ENCODE assay signal across 8 mouse cellular contexts in the genomic region with DNA sequence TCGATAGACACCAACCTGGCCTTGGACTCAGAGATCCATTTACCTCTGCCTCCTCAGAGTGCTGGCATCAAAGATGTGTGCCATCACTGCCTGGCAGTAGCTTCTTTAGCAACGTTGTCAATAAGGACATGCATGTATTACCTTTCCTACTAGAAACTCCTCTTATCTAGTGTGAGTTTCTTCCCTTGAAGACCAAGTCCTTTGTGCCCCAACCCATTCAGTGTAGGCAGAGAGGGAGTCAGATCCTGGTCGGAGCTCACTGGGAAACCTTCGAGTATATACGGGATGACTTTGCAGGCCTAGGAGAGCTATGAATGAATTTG. TPM values are rescaled to one million over a fixed set of nuclear protein-coding genes. Genes with fewer than 3 reads are reported as not detected.
A peak's percentile ranks its signal among the peaks of the same experiment; 100 is the strongest.
DNase-seq lines count a peak whose midpoint lies in the region; ATAC-seq lines count a peak whose summit lies in the region.

No protein-coding gene starts in this region.

- no peak for DNase-seq in heart, postnatal 10 days
- DNase-seq in Muller cell, postnatal 12 days (ENCODE audit: inconsistent ontology term), result peak; percentile 9
- DNase-seq in adrenal gland, adult 18-20 months (ENCODE audit: low spot score in 2 of 2), result no peak
- no peak for DNase-seq in spleen, postnatal 14 days (ENCODE audit: low spot score in 2 of 2)
- no peak for DNase-seq in layer of hippocampus, postnatal 10 days (ENCODE audit: low spot score in 2 of 2)

- ATAC-seq in heart, embryonic 16.5 days (replicated peaks; ENCODE audit: extremely low read depth, insufficient read depth, low FRiP score), result no peak
- ATAC-seq in hindbrain, embryonic 16.5 days, result no peak
- no peak for ATAC-seq in midbrain, embryonic 15.5 days (replicated peaks)

- H3K4me3 ChIP-seq in heart, embryonic 16.5 days (ENCODE audit: low read length), result peak overlapping the region; percentile 97
- H3K4me3 ChIP-seq in hindbrain, embryonic 16.5 days (ENCODE audit: low read length), result peak overlapping the region; percentile 69
- peak overlapping the region; percentile 80 for H3K4me3 ChIP-seq in midbrain, embryonic 15.5 days

- H3K27ac ChIP-seq in heart, embryonic 16.5 days (ENCODE audit: low read length), result peak overlapping the region; percentile 68
- H3K27ac ChIP-seq in hindbrain, embryonic 16.5 days (ENCODE audit: low read depth, low read length), result no peak overlapping the region
- no peak overlapping the region for H3K27ac ChIP-seq in midbrain, embryonic 15.5 days

- no peaks in the 10 kb centered on the region for H3K27me3 ChIP-seq in heart, embryonic 16.5 days (ENCODE audit: control insufficient read depth, insufficient read depth, low read length)
- H3K27me3 ChIP-seq in hindbrain, embryonic 16.5 days (replicated peaks; ENCODE audit: control insufficient read depth, insufficient read depth, low read length), result no peaks in the 10 kb centered on the region
- H3K27me3 ChIP-seq in midbrain, embryonic 15.5 days (replicated peaks), result no peaks in the 10 kb centered on the region

- peaks cover 21% of the 10 kb centered on the region for H3K4me1 ChIP-seq in heart, embryonic 16.5 days (ENCODE audit: control insufficient read depth, insufficient read depth, low read length)
- H3K4me1 ChIP-seq in hindbrain, embryonic 16.5 days (ENCODE audit: control insufficient read depth, insufficient read depth, low read depth, low read length), result peaks cover 24% of the 10 kb centered on the region
- H3K4me1 ChIP-seq in midbrain, embryonic 15.5 days, result peaks cover 28% of the 10 kb centered on the region

- no peaks in the 10 kb centered on the region for H3K9me3 ChIP-seq in heart, embryonic 16.5 days (replicated peaks; ENCODE audit: control insufficient read depth, low read length)
- no peaks in the 10 kb centered on the region for H3K9me3 ChIP-seq in hindbrain, embryonic 16.5 days (ENCODE audit: control insufficient read depth, low read length)
- H3K9me3 ChIP-seq in midbrain, embryonic 15.5 days, result no peaks in the 10 kb centered on the region

- H3K36me3 ChIP-seq in heart, embryonic 16.5 days (ENCODE audit: control insufficient read depth, insufficient read depth), result peaks cover 38% of the 10 kb centered on the region
- peaks cover 29% of the 10 kb centered on the region for H3K36me3 ChIP-seq in hindbrain, embryonic 16.5 days (ENCODE audit: control insufficient read depth, insufficient read depth, low read length)
- peaks cover 30% of the 10 kb centered on the region for H3K36me3 ChIP-seq in midbrain, embryonic 15.5 days (replicated peaks)

- intact Hi-C loops in heart, postnatal 10 days (cut with DNase I), result no loop called here

- H3K4me2 ChIP-seq in heart, embryonic 16.5 days (ENCODE audit: low read depth, low read length), result peak overlapping the region; percentile 68
- H3K4me2 ChIP-seq in hindbrain, embryonic 16.5 days (ENCODE audit: low read length), result peak overlapping the region; percentile 69
- peak overlapping the region; percentile 90 for H3K4me2 ChIP-seq in midbrain, embryonic 15.5 days

- peak overlapping the region; percentile 95 for H3K9ac ChIP-seq in heart, embryonic 16.5 days (ENCODE audit: low read length)
- peak overlapping the region; percentile 37 for H3K9ac ChIP-seq in hindbrain, embryonic 16.5 days (ENCODE audit: low read depth, low read length)
- H3K9ac ChIP-seq in midbrain, embryonic 15.5 days, result peak overlapping the region; percentile 89; the same call in 1 of the 2 replicates

- 25% methylated on average over 5 of the region's 5 CpGs for whole genome bisulfite sequencing in heart, embryonic 16.5 days
- WGBS in hindbrain, embryonic 16.5 days, result 50% methylated on average over 5 of the region's 5 CpGs
- WGBS in midbrain, embryonic 15.5 days, result 50% methylated on average over 5 of the region's 5 CpGs

RNA-seq across cellular contexts. Expression of gene P4hb, which starts 1.2 kb away (rescaled TPM):
- 435 and 437 TPM in 2 replicates for polyA plus RNA-seq in heart, embryonic 16.5 days (2015; fragmentation: Nextera tagmentation; extraction: Ambion mirVana)
- total RNA-seq in heart, postnatal 10 days (2021), result 100 to 1,000 TPM; 306 to 311 TPM
- polyA plus RNA-seq in hindbrain, embryonic 16.5 days (2015; fragmentation: Nextera tagmentation; extraction: Ambion mirVana), result 252 and 298 TPM in 2 replicates
- polyA plus RNA-seq in midbrain, embryonic 15.5 days (2015; fragmentation: Nextera tagmentation; extraction: Ambion mirVana), result 256 and 259 TPM in 2 replicates
- 100 to 1,000 TPM; 440 to 468 TPM for total RNA-seq in adrenal gland, adult 18-20 months (2021)
- total RNA-seq in layer of hippocampus, postnatal 10 days (2021), result 100 to 1,000 TPM; 153 to 161 TPM

RNA-seq across cellular contexts. Expression of gene Arhgdia, which starts 7.2 kb away (rescaled TPM):
- 435 and 439 TPM in 2 replicates for polyA plus RNA-seq in heart, embryonic 16.5 days (2015; fragmentation: Nextera tagmentation; extraction: Ambion mirVana)
- 100 to 1,000 TPM; 236 to 257 TPM for total RNA-seq in heart, postnatal 10 days (2021)
- 501 and 544 TPM in 2 replicates for polyA plus RNA-seq in hindbrain, embryonic 16.5 days (2015; fragmentation: Nextera tagmentation; extraction: Ambion mirVana)
- 458 and 487 TPM in 2 replicates for polyA plus RNA-seq in midbrain, embryonic 15.5 days (2015; fragmentation: Nextera tagmentation; extraction: Ambion mirVana)
- total RNA-seq in adrenal gland, adult 18-20 months (2021), result 100 to 1,000 TPM; 326 to 340 TPM
- total RNA-seq in layer of hippocampus, postnatal 10 days (2021), result 100 to 1,000 TPM; 344 to 379 TPM

RNA-seq across cellular contexts. Expression of gene Ppp1r27, which starts 23.3 kb away (rescaled TPM):
- 3.3 and 8.5 TPM in 2 replicates for polyA plus RNA-seq in heart, embryonic 16.5 days (2015; fragmentation: Nextera tagmentation; extraction: Ambion mirVana)
- total RNA-seq in heart, postnatal 10 days (2021), result under 1 TPM in 1 of 2 experiments, not detected in 1; 0.60 TPM
- 0.64 TPM in 1 of 2 replicates, not detected in the other for polyA plus RNA-seq in hindbrain, embryonic 16.5 days (2015; fragmentation: Nextera tagmentation; extraction: Ambion mirVana)
- not detected in 2 replicates for polyA plus RNA-seq in midbrain, embryonic 15.5 days (2015; fragmentation: Nextera tagmentation; extraction: Ambion mirVana)
- 1 to 10 TPM in 1 of 2 experiments, under 1 TPM in 1; 0.42 to 1.1 TPM for total RNA-seq in adrenal gland, adult 18-20 months (2021)
- not detected for total RNA-seq in layer of hippocampus, postnatal 10 days (2021)

RNA-seq across cellular contexts. Expression of gene Alyref, which starts 23.9 kb away (rescaled TPM):
- polyA plus RNA-seq in heart, embryonic 16.5 days (2015; fragmentation: Nextera tagmentation; extraction: Ambion mirVana), result 223 and 229 TPM in 2 replicates
- total RNA-seq in heart, postnatal 10 days (2021), result 10 to 100 TPM; 86.1 to 88.3 TPM
- polyA plus RNA-seq in hindbrain, embryonic 16.5 days (2015; fragmentation: Nextera tagmentation; extraction: Ambion mirVana), result 55.8 and 202 TPM in 2 replicates
- polyA plus RNA-seq in midbrain, embryonic 15.5 days (2015; fragmentation: Nextera tagmentation; extraction: Ambion mirVana), result 225 and 233 TPM in 2 replicates
- 10 to 100 TPM; 80.7 to 92.4 TPM for total RNA-seq in adrenal gland, adult 18-20 months (2021)
- 10 to 100 TPM; 79.8 to 91.3 TPM for total RNA-seq in layer of hippocampus, postnatal 10 days (2021)

RNA-seq across cellular contexts. Expression of gene Anapc11, which starts 24.0 kb away (rescaled TPM):
- 179 and 193 TPM in 2 replicates for polyA plus RNA-seq in heart, embryonic 16.5 days (2015; fragmentation: Nextera tagmentation; extraction: Ambion mirVana)
- total RNA-seq in heart, postnatal 10 days (2021), result 100 to 1,000 TPM in 1 of 2 experiments, 10 to 100 TPM in 1; 95.1 to 105 TPM
- 194 and 203 TPM in 2 replicates for polyA plus RNA-seq in hindbrain, embryonic 16.5 days (2015; fragmentation: Nextera tagmentation; extraction: Ambion mirVana)
- 200 and 205 TPM in 2 replicates for polyA plus RNA-seq in midbrain, embryonic 15.5 days (2015; fragmentation: Nextera tagmentation; extraction: Ambion mirVana)
- total RNA-seq in adrenal gland, adult 18-20 months (2021), result 10 to 100 TPM; 75.5 to 95.4 TPM
- total RNA-seq in layer of hippocampus, postnatal 10 days (2021), result 100 to 1,000 TPM in 1 of 2 experiments, 10 to 100 TPM in 1; 93.5 to 107 TPM

Comparison
In these comparisons a context has a peak if more than half of its experiments do, and no peak if none do; other contexts are left out.
1. H3K9ac ChIP-seq: peak in every context shown above with its lines; median percentile 95 in heart, embryonic 16.5 days; 89 in midbrain, embryonic 15.5 days; 37 in hindbrain, embryonic 16.5 days.